Comparison of ENCODE assay signal across 21 mouse cellular contexts in the genomic region with DNA sequence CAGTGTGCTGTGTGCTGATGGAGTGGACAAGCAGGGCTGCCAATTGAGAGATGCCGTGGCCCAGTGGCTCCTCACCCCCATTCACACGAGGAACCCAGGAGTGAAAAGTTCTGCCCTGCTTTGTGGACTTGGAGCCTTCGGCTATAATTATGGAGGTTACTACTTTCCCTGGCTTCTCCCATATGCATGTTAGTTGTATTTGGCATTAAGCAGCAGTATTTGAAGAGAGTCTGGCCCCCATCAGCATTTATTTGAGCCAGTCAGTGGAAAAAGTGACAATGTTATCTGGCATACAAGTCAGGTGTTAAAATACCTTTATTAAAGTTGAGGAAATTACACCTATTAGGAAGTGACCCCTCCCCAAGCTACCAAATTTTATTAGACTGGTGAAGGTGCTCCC.
DNase-seq lines count a peak whose midpoint lies in the region; ATAC-seq and TF ChIP-seq lines count a peak whose summit lies in the region.
"Had no signal": no experiment of that assay in that cellular context is flagged by ENCODE, and none has a peak within 500 bp of the region (broad histone marks: within the 10 kb centered on the region; RNA-seq: fewer than 3 reads in every experiment).

No protein-coding gene starts in this region.

- no peaks in the 10 kb centered on the region for H3K36me3 ChIP-seq in limb, embryonic 13.5 days
- H3K36me3 ChIP-seq in limb, embryonic 10.5 days: no peaks in the 10 kb centered on the region
- H3K36me3 ChIP-seq in limb, embryonic 14.5 days (ENCODE audit: control insufficient read depth, insufficient read depth, low read length): no peaks in the 10 kb centered on the region
- H3K36me3 ChIP-seq in limb, embryonic 15.5 days: no peaks in the 10 kb centered on the region
- no peaks in the 10 kb centered on the region for H3K36me3 ChIP-seq in forebrain, embryonic 13.5 days (ENCODE audit: poor library complexity, severe bottlenecking)
- H3K36me3 ChIP-seq: G1E had no signal

- H3K4me3 ChIP-seq in limb, embryonic 13.5 days: no peak overlapping the region
- H3K4me3 ChIP-seq in limb, embryonic 10.5 days: no peak overlapping the region
- H3K4me3 ChIP-seq in limb, embryonic 14.5 days (replicated peaks; ENCODE audit: low read length): no peak overlapping the region
- no peak overlapping the region for H3K4me3 ChIP-seq in limb, embryonic 15.5 days
- H3K4me3 ChIP-seq in forebrain, embryonic 13.5 days: no peak overlapping the region

- H3K27me3 ChIP-seq in limb, embryonic 13.5 days: no peaks in the 10 kb centered on the region
- H3K27me3 ChIP-seq in limb, embryonic 10.5 days (ENCODE audit: low read depth, poor library complexity, severe bottlenecking): no peaks in the 10 kb centered on the region
- H3K27me3 ChIP-seq in limb, embryonic 14.5 days (ENCODE audit: control insufficient read depth, insufficient read depth, low read length): no peaks in the 10 kb centered on the region
- H3K27me3 ChIP-seq in limb, embryonic 15.5 days: no peaks in the 10 kb centered on the region
- H3K27me3 ChIP-seq in forebrain, embryonic 13.5 days: no peaks in the 10 kb centered on the region
- H3K27me3 ChIP-seq: CH12.LX had no signal

- DNase-seq in limb, embryonic 10.5 days (ENCODE audit: low spot score): no peak
- DNase-seq in limb, embryonic 14.5 days (ENCODE audit: low spot score): peak; percentile 41
- DNase-seq in gastrocnemius, postnatal 4 days (ENCODE audit: low spot score in 2 of 2): no peak
- DNase-seq: adrenal gland, adult 2 months; adrenal gland, adult 8-10 months; adrenal gland, postnatal 10 days; adrenal gland, postnatal 14 days; adrenal gland, postnatal 25 days; adrenal gland, postnatal 36 days; B cell, adult 2 months; cerebellum, adult 11 months; cerebellum, adult 11-12 months; cerebellum, adult 18-20 months had no signal

- no peak overlapping the region for H3K9ac ChIP-seq in limb, embryonic 13.5 days
- no peak overlapping the region for H3K9ac ChIP-seq in limb, embryonic 14.5 days (ENCODE audit: low read depth, low read length, severe bottlenecking)
- no peak overlapping the region for H3K9ac ChIP-seq in limb, embryonic 15.5 days
- no peak overlapping the region for H3K9ac ChIP-seq in forebrain, embryonic 13.5 days

- ATAC-seq in limb, embryonic 13.5 days (ENCODE audit: low FRiP score, low read depth): peak; percentile 61; the same call in 1 of the 2 replicates
- ATAC-seq in limb, embryonic 14.5 days (ENCODE audit: low FRiP score, low read depth): peak; percentile 57
- ATAC-seq in limb, embryonic 15.5 days (ENCODE audit: insufficient number of reproducible peaks, low FRiP score, low TSS enrichment, low read depth): peak; percentile 61; the same call in 1 of the 2 replicates
- ATAC-seq in forebrain, embryonic 13.5 days: no peak
- ATAC-seq: activated CD4-positive, CD25-positive, alpha-beta regulatory T cell, adult 4 months; CD4-positive, CD25-positive, alpha-beta regulatory T cell, adult 4 months; Patski had no signal

- peak overlapping the region; percentile 39; the same call in 1 of the 2 replicates for H3K27ac ChIP-seq in limb, embryonic 13.5 days
- no peak overlapping the region for H3K27ac ChIP-seq in limb, embryonic 10.5 days
- no peak overlapping the region for H3K27ac ChIP-seq in limb, embryonic 14.5 days (replicated peaks; ENCODE audit: low read depth, low read length)
- 0 out of 2 replicates have a peak overlapping the region, but pooled peaks have one; percentile 66 for H3K27ac ChIP-seq in limb, embryonic 15.5 days
- no peak overlapping the region for H3K27ac ChIP-seq in forebrain, embryonic 13.5 days

- WGBS in limb, embryonic 13.5 days: 38% methylated on average over 3 of the region's 3 CpGs
- WGBS in limb, embryonic 10.5 days: 77% methylated on average over 3 of the region's 3 CpGs
- WGBS in limb, embryonic 14.5 days: 52% methylated on average over 3 of the region's 3 CpGs
- WGBS in limb, embryonic 15.5 days: 56% methylated on average over 3 of the region's 3 CpGs
- WGBS in forebrain, embryonic 13.5 days: 69% methylated on average over 3 of the region's 3 CpGs

- TF ChIP-seq POLR2A in limb, embryonic 14.5 days (IDR thresholded peaks at IDR 0.05; ENCODE audit: borderline replicate concordance, extremely low read depth, insufficient read depth, insufficient read length): no peak

- H3K4me2 ChIP-seq in limb, embryonic 13.5 days (replicated peaks): no peak overlapping the region
- H3K4me2 ChIP-seq in limb, embryonic 14.5 days (replicated peaks; ENCODE audit: low read depth, low read length, severe bottlenecking): no peak overlapping the region
- H3K4me2 ChIP-seq in limb, embryonic 15.5 days: no peak overlapping the region
- no peak overlapping the region for H3K4me2 ChIP-seq in forebrain, embryonic 13.5 days

- peaks cover 9% of the 10 kb centered on the region for H3K4me1 ChIP-seq in limb, embryonic 13.5 days
- H3K4me1 ChIP-seq in limb, embryonic 10.5 days: no peaks in the 10 kb centered on the region
- peaks cover 4% of the 10 kb centered on the region; the same call in 1 of the 2 replicates for H3K4me1 ChIP-seq in limb, embryonic 14.5 days (ENCODE audit: control insufficient read depth, insufficient read depth, low read length)
- H3K4me1 ChIP-seq in limb, embryonic 15.5 days: 0 out of 2 replicates have a peak, but pooled peaks cover 2% of the 10 kb centered on the region
- H3K4me1 ChIP-seq in forebrain, embryonic 13.5 days: no peaks in the 10 kb centered on the region

- H3K9me3 ChIP-seq in limb, embryonic 13.5 days: no peaks in the 10 kb centered on the region
- H3K9me3 ChIP-seq in limb, embryonic 10.5 days (replicated peaks): no peaks in the 10 kb centered on the region
- H3K9me3 ChIP-seq in limb, embryonic 14.5 days (ENCODE audit: control insufficient read depth, low read length): no peaks in the 10 kb centered on the region
- H3K9me3 ChIP-seq in limb, embryonic 15.5 days: no peaks in the 10 kb centered on the region
- no peaks in the 10 kb centered on the region for H3K9me3 ChIP-seq in forebrain, embryonic 13.5 days (replicated peaks)
- H3K9me3 ChIP-seq: G1E had no signal

Comparison
In these comparisons a context has a peak if more than half of its experiments do, and no peak if none do; other contexts are left out.
1. H3K27ac ChIP-seq: peak in limb, embryonic 13.5 days (single experiment) and limb, embryonic 15.5 days (single experiment); none in limb, embryonic 10.5 days (single experiment), limb, embryonic 14.5 days (single experiment) and forebrain, embryonic 13.5 days (single experiment).